Mouse (Mus musculus) ovary, adult 2 months (tissue): ENCODE results near the gene Actrt2. TPM values are rescaled to one million over a fixed set of nuclear protein-coding genes. Genes with fewer than 3 reads are reported as not detected.

Source experiments
- polyA plus RNA-seq: library from polyadenylated mRNA; depleted of rRNA; stranded (reverse); fragments of >200 nt; gene quantifications from 2 replicates; pipeline ENCODE4 v1.2.3, GENCODE M21; 2012; rRNA removed

Gene Actrt2
- not detected in 2 replicates for polyA plus RNA-seq

GRCm38 (mm10) chr4:154667767-154668166 is at the start of gene Actrt2:
TSS of gene Actrt2 (minus strand) at chr4:154667867.

GRCm38 (mm10) chr4:154636721-154637311 is 30.9 kb downstream of the Actrt2 start, which contains the start of gene Prdm16:
TSS of gene Prdm16 (minus strand) at chr4:154636873.

Other genes with a start within 250 kb of the Actrt2 start
- 9.2 and 12.9 TPM in 2 replicates for gene Prdm16, start 31.0 kb downstream of the Actrt2 start, polyA plus RNA-seq
- gene Ttc34, start 169.6 kb upstream of the Actrt2 start, polyA plus RNA-seq: 7.5 and 8.8 TPM in 2 replicates
- gene Mmel1, start 201.7 kb upstream of the Actrt2 start, polyA plus RNA-seq: 2.7 and 16.8 TPM in 2 replicates
- gene Fam213b, start 231.3 kb upstream of the Actrt2 start, polyA plus RNA-seq: 19.6 and 39.4 TPM in 2 replicates